Mouse (Mus musculus): ENCODE measurements around the gene Gpr139.

DNA sequence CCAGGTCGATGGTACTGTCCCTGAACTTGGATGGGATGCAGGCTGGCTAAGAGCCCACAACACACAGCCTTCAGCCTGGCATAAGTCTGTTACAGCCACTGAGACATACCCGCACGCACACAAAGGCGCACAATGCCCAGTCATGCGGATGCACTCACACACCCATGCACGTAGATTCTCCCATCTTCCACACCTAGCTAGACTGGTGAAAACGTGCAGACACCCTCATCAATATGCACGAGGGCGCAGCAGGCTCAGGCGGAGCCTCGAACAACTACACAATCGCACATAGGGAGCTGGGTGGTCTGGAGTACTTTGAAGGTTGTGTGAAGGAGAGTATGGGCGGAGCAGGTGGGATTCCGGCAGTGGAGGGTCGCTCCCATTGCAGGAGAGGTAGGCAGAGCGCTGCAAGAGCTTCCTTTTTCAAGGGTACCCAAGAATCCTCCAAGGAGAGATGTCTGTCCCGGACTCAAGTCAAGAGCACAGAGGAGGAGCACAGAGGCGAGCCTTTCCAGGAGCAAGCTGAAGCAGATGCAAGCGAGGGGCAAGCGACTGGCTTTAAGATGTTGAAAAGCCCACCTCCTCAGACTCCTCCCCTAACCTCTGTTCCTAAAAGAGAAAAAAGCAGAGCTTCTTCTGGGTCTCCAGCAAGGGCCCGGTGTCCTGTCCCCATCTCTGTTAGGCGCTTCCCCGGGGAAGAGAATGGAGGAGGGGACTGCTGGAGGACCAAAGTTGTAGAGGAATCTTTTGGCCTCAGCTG, 958 bp upstream of the Gpr139 start:
- no peak for TF ChIP-seq POLR2A (IDR thresholded peaks at IDR 0.05; ENCODE audit: borderline replicate concordance, insufficient read depth, low read length)
- no peak for TF ChIP-seq CTCF (IDR thresholded peaks at IDR 0.05; ENCODE audit: borderline replicate concordance, insufficient read depth, low read depth, low read length)

All from cerebellum, adult 2 months (tissue).